Mouse (Mus musculus): ENCODE measurements around the gene Mrpl34.

DNA sequence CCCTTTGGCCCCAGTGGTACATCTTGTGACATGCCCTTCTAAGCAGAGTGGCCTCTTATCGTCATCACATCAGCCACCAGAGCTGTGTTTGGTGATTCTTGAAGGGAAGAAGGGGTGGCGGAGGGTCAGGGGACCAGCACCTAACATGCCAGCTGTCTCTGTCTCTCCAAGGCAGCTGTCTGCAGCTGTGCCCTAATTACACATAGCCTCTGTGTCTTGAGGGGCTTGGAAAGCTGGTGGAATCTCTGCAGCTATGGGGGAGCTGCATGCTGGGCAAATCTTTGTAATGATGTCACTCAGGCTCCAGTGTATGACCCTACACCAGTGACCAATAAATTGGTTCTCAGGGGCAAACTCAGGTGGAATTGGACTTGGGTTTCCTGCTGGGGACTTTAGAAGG, 12.1 kb upstream of the Mrpl34 start:
- no peak for TF ChIP-seq CTCF (IDR thresholded peaks at IDR 0.05; ENCODE audit: low read depth)
- no peak for TF ChIP-seq EP300 (IDR thresholded peaks at IDR 0.05; ENCODE audit: low read depth)
